Mouse (Mus musculus): Measurements from ENCODE around the gene Vmn1r206. TPM values are rescaled to one million over a fixed set of nuclear protein-coding genes. Genes with fewer than 3 reads are reported as not detected.

Vmn1r206 gene
- polyA plus RNA-seq (2015; fragmentation: Illumina TruSeq; extraction: RNeasy Lipid Tissue Mini Kit (QIAGEN cat#74804); ENCODE audit: insufficient read depth, low replicate concordance) = not detected

DNA sequence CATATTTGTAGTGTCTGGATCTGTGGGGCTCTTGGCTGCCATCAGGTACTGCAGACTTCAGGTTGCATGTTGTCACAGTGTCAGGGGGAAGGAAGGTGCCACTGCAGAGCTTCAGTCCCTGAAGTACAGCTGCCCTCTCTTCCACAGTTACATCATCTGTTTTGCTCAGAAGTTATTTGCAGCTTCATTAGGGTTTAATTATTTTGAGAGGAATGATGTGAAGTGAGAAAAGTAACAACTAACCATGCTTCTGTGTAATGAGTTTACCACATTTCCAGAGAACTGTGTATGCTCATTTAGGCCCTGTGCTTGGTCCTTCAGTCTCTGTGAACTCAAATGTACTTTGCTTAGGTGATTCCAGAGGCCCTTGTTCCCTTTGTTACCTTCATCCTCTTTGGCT is at the start of gene Vmn1r206:
Vmn1r206 (minus strand) TSS at position 101 of the 400 bp plus-strand sequence.

DNA sequence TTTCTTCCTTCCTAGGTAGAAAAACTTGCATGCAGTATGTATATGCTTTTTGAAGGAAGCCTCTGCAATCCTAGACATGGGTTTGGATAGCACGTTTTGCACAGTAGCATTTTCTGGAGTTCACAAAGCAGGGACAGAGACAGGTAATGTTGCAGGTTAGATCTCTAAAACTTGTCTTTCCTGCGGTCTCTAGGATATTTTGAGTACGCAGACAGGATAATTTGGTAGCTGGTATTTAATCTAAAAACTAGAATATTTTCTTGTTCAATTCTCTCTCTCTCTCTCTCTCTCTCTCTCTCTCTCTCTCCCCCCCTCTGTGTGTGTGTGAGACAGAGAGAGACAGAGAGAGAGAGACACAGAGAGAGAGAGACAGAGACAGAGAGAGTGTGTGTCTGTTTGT is 31.2 kb downstream of the Vmn1r206 start, which contains the start of gene Vmn1r205:
Vmn1r205 (minus strand) TSS at position 101 of the 400 bp plus-strand sequence.

Other genes starting within 250 kb of the Vmn1r206 start
- not detected for gene Vmn1r199, start 244.4 kb downstream of the Vmn1r206 start, polyA plus RNA-seq (2015; fragmentation: Illumina TruSeq; extraction: RNeasy Lipid Tissue Mini Kit (QIAGEN cat#74804); ENCODE audit: insufficient read depth, low replicate concordance)
- gene Vmn1r200, start 233.9 kb downstream of the Vmn1r206 start, polyA plus RNA-seq (2015; fragmentation: Illumina TruSeq; extraction: RNeasy Lipid Tissue Mini Kit (QIAGEN cat#74804); ENCODE audit: insufficient read depth, low replicate concordance) = not detected
- not detected for gene Vmn1r201, start 152.3 kb downstream of the Vmn1r206 start, polyA plus RNA-seq (2015; fragmentation: Illumina TruSeq; extraction: RNeasy Lipid Tissue Mini Kit (QIAGEN cat#74804); ENCODE audit: insufficient read depth, low replicate concordance)
- gene Vmn1r202, start 118.9 kb downstream of the Vmn1r206 start, polyA plus RNA-seq (2015; fragmentation: Illumina TruSeq; extraction: RNeasy Lipid Tissue Mini Kit (QIAGEN cat#74804); ENCODE audit: insufficient read depth, low replicate concordance) = not detected
- gene Vmn1r203, start 106.1 kb downstream of the Vmn1r206 start, polyA plus RNA-seq (2015; fragmentation: Illumina TruSeq; extraction: RNeasy Lipid Tissue Mini Kit (QIAGEN cat#74804); ENCODE audit: insufficient read depth, low replicate concordance) = 0.03 TPM
- not detected for gene Vmn1r204, start 71.1 kb downstream of the Vmn1r206 start, polyA plus RNA-seq (2015; fragmentation: Illumina TruSeq; extraction: RNeasy Lipid Tissue Mini Kit (QIAGEN cat#74804); ENCODE audit: insufficient read depth, low replicate concordance)
- gene Vmn1r205, start 31.3 kb downstream of the Vmn1r206 start, polyA plus RNA-seq (2015; fragmentation: Illumina TruSeq; extraction: RNeasy Lipid Tissue Mini Kit (QIAGEN cat#74804); ENCODE audit: insufficient read depth, low replicate concordance) = not detected
- gene Vmn1r207-ps, start 105.4 kb upstream of the Vmn1r206 start, polyA plus RNA-seq (2015; fragmentation: Illumina TruSeq; extraction: RNeasy Lipid Tissue Mini Kit (QIAGEN cat#74804); ENCODE audit: insufficient read depth, low replicate concordance) = not detected
- gene Vmn1r208, start 153.1 kb upstream of the Vmn1r206 start, polyA plus RNA-seq (2015; fragmentation: Illumina TruSeq; extraction: RNeasy Lipid Tissue Mini Kit (QIAGEN cat#74804); ENCODE audit: insufficient read depth, low replicate concordance) = not detected
- not detected for gene Vmn1r209, start 185.4 kb upstream of the Vmn1r206 start, polyA plus RNA-seq (2015; fragmentation: Illumina TruSeq; extraction: RNeasy Lipid Tissue Mini Kit (QIAGEN cat#74804); ENCODE audit: insufficient read depth, low replicate concordance)
- gene Vmn1r210, start 207.1 kb upstream of the Vmn1r206 start, polyA plus RNA-seq (2015; fragmentation: Illumina TruSeq; extraction: RNeasy Lipid Tissue Mini Kit (QIAGEN cat#74804); ENCODE audit: insufficient read depth, low replicate concordance) = not detected
- gene Vmn1r211, start 233.3 kb upstream of the Vmn1r206 start, polyA plus RNA-seq (2015; fragmentation: Illumina TruSeq; extraction: RNeasy Lipid Tissue Mini Kit (QIAGEN cat#74804); ENCODE audit: insufficient read depth, low replicate concordance) = not detected

Measured in spleen, adult 10 weeks (tissue).